Mouse (Mus musculus): ENCODE measurements around the gene Pon3. TPM values are rescaled to one million over a fixed set of nuclear protein-coding genes. Genes with fewer than 3 reads are reported as not detected.
"Not testable (repeated sequence)": the region's sequence is repeated elsewhere in the genome, so short reads cannot be mapped to it uniquely, and the experiment has no call there.

Pon3 gene
- polyA plus RNA-seq, 1 experiment from 2014 or later: 4.6 TPM

GRCm38 (mm10) chr6:5234563-5234962, 21.5 kb downstream of the Pon3 start:
- H3K9ac ChIP-seq (ENCODE audit: low read length): no peak overlapping the region
- H3K4me2 ChIP-seq (ENCODE audit: low read depth): no peak overlapping the region
- no peak overlapping the region for H3K4me3 ChIP-seq (ENCODE audit: low read depth, low read length)
- H3K36me3 ChIP-seq (ENCODE audit: control insufficient read depth, insufficient read depth, low read length): no peaks in the 10 kb centered on the region
- H3K27me3 ChIP-seq (ENCODE audit: control insufficient read depth, insufficient read depth, low read length): no peaks in the 10 kb centered on the region
- no peak for ATAC-seq (ENCODE audit: insufficient read depth, low FRiP score, low TSS enrichment)
- no peaks in the 10 kb centered on the region for H3K9me3 ChIP-seq (ENCODE audit: control insufficient read depth, low read length)
- H3K4me1 ChIP-seq (ENCODE audit: control insufficient read depth, insufficient read depth, low read length): no peaks in the 10 kb centered on the region
- WGBS: 84% methylated on average over 3 of the region's 3 CpGs
- no peak for DNase-seq (ENCODE audit: low spot score)
- no peak overlapping the region for H3K27ac ChIP-seq (ENCODE audit: low read depth, low read length)

- Histone ChIP-seq H3K36me3 (ENCODE audit: control insufficient read depth, insufficient read depth, low read length) (no peaks in the 10 kb centered on the region), H3K4me3 (ENCODE audit: low read depth, low read length) (no peak overlapping the region), H3K4me1 (ENCODE audit: control insufficient read depth, insufficient read depth, low read length) (no peaks in the 10 kb centered on the region), H3K9me3 (ENCODE audit: control insufficient read depth, low read length) (no peaks in the 10 kb centered on the region), H3K27ac (ENCODE audit: low read depth, low read length) (no peak overlapping the region), H3K27me3 (ENCODE audit: control insufficient read depth, insufficient read depth, low read length) (no peaks in the 10 kb centered on the region), H3K4me2 (ENCODE audit: low read depth) (no peak overlapping the region), H3K9ac (ENCODE audit: low read length) (no peak overlapping the region)
- WGBS: 88% methylated on average over 1 of the region's 1 CpGs
- DNase-seq (ENCODE audit: low spot score) (no peak), ATAC-seq (ENCODE audit: insufficient read depth, low FRiP score, low TSS enrichment) (no peak)
These were observed 22.3 kb downstream of the Pon3 start for GRCm38 (mm10) chr6:5233812-5234211.

- H3K9me3 ChIP-seq (ENCODE audit: control insufficient read depth, low read length): no peaks in the 10 kb centered on the region
- DNase-seq (ENCODE audit: low spot score) (no peak), ATAC-seq (ENCODE audit: insufficient read depth, low FRiP score, low TSS enrichment) (no peak)
- WGBS: 92% methylated on average over 4 of the region's 4 CpGs
- H3K36me3 ChIP-seq (ENCODE audit: control insufficient read depth, insufficient read depth, low read length): no peaks in the 10 kb centered on the region
- no peak overlapping the region for H3K4me3 ChIP-seq (ENCODE audit: low read depth, low read length)
- no peaks in the 10 kb centered on the region for H3K4me1 ChIP-seq (ENCODE audit: control insufficient read depth, insufficient read depth, low read length)
- no peaks in the 10 kb centered on the region for H3K27me3 ChIP-seq (ENCODE audit: control insufficient read depth, insufficient read depth, low read length)
- no peak overlapping the region for H3K9ac ChIP-seq (ENCODE audit: low read length)
- no peak overlapping the region for H3K27ac ChIP-seq (ENCODE audit: low read depth, low read length)
- no peak overlapping the region for H3K4me2 ChIP-seq (ENCODE audit: low read depth)
These were observed 24.1 kb downstream of the Pon3 start for GRCm38 (mm10) chr6:5232022-5232421.

GRCm38 (mm10) chr6:5230261-5230660, 25.8 kb downstream of the Pon3 start:
- Histone ChIP-seq H3K4me3 (ENCODE audit: low read depth, low read length) (no peak overlapping the region), H3K27me3 (ENCODE audit: control insufficient read depth, insufficient read depth, low read length) (no peaks in the 10 kb centered on the region), H3K9ac (ENCODE audit: low read length) (no peak overlapping the region), H3K9me3 (ENCODE audit: control insufficient read depth, low read length) (no peaks in the 10 kb centered on the region), H3K4me1 (ENCODE audit: control insufficient read depth, insufficient read depth, low read length) (no peaks in the 10 kb centered on the region), H3K27ac (ENCODE audit: low read depth, low read length) (no peak overlapping the region), H3K36me3 (ENCODE audit: control insufficient read depth, insufficient read depth, low read length) (no peaks in the 10 kb centered on the region), H3K4me2 (ENCODE audit: low read depth) (no peak overlapping the region)
- WGBS: 90% methylated on average over 5 of the region's 5 CpGs
- DNase-seq (ENCODE audit: low spot score): no peak
- ATAC-seq (ENCODE audit: insufficient read depth, low FRiP score, low TSS enrichment): no peak

- not testable (repeated sequence) for DNase-seq (ENCODE audit: low spot score); ATAC-seq (ENCODE audit: insufficient read depth, low FRiP score, low TSS enrichment)
- WGBS: 94% methylated on average over 2 of the region's 2 CpGs
These were observed 32.5 kb downstream of the Pon3 start for GRCm38 (mm10) chr6:5223551-5223950.

GRCm38 (mm10) chr6:5222080-5222479, 34.0 kb downstream of the Pon3 start:
- ATAC-seq (ENCODE audit: insufficient read depth, low FRiP score, low TSS enrichment) (no peak), DNase-seq (ENCODE audit: low spot score) (no peak)
- no peaks in the 10 kb centered on the region for H3K36me3 ChIP-seq (ENCODE audit: control insufficient read depth, insufficient read depth, low read length)
- WGBS: 76% methylated on average over 3 of the region's 3 CpGs
- no peaks in the 10 kb centered on the region for H3K4me1 ChIP-seq (ENCODE audit: control insufficient read depth, insufficient read depth, low read length)
- no peak overlapping the region for H3K9ac ChIP-seq (ENCODE audit: low read length)
- H3K4me2 ChIP-seq (ENCODE audit: low read depth): no peak overlapping the region
- H3K4me3 ChIP-seq (ENCODE audit: low read depth, low read length): no peak overlapping the region
- H3K27me3 ChIP-seq (ENCODE audit: control insufficient read depth, insufficient read depth, low read length): no peaks in the 10 kb centered on the region
- no peak overlapping the region for H3K27ac ChIP-seq (ENCODE audit: low read depth, low read length)
- H3K9me3 ChIP-seq (ENCODE audit: control insufficient read depth, low read length): no peaks in the 10 kb centered on the region

More at GRCm38 (mm10) chr6:5223551-5223950, 32.5 kb downstream of the Pon3 start:
- not testable (repeated sequence) for H3K4me2 ChIP-seq (ENCODE audit: low read depth); H3K36me3 ChIP-seq (ENCODE audit: control insufficient read depth, insufficient read depth, low read length); H3K4me3 ChIP-seq (ENCODE audit: low read depth, low read length); H3K27ac ChIP-seq (ENCODE audit: low read depth, low read length); H3K4me1 ChIP-seq (ENCODE audit: control insufficient read depth, insufficient read depth, low read length); H3K9me3 ChIP-seq (ENCODE audit: control insufficient read depth, low read length); H3K27me3 ChIP-seq (ENCODE audit: control insufficient read depth, insufficient read depth, low read length); H3K9ac ChIP-seq (ENCODE audit: low read length)

GRCm38 (mm10) chr6:5218190-5218589, 37.9 kb downstream of the Pon3 start:
- no peak overlapping the region for H3K4me2 ChIP-seq (ENCODE audit: low read depth)
- no peak overlapping the region for H3K9ac ChIP-seq (ENCODE audit: low read length)
- whole genome bisulfite sequencing: 90% methylated on average over 4 of the region's 4 CpGs
- no peaks in the 10 kb centered on the region for H3K4me1 ChIP-seq (ENCODE audit: control insufficient read depth, insufficient read depth, low read length)
- no peak overlapping the region for H3K4me3 ChIP-seq (ENCODE audit: low read depth, low read length)
- no peaks in the 10 kb centered on the region for H3K27me3 ChIP-seq (ENCODE audit: control insufficient read depth, insufficient read depth, low read length)
- H3K9me3 ChIP-seq (ENCODE audit: control insufficient read depth, low read length): no peaks in the 10 kb centered on the region
- no peaks in the 10 kb centered on the region for H3K36me3 ChIP-seq (ENCODE audit: control insufficient read depth, insufficient read depth, low read length)
- DNase-seq (ENCODE audit: low spot score) (no peak), ATAC-seq (ENCODE audit: insufficient read depth, low FRiP score, low TSS enrichment) (no peak)
- no peak overlapping the region for H3K27ac ChIP-seq (ENCODE audit: low read depth, low read length)

GRCm38 (mm10) chr6:5207817-5208216, 48.3 kb downstream of the Pon3 start:
- DNase-seq (ENCODE audit: low spot score): no peak
- Histone ChIP-seq H3K9ac (ENCODE audit: low read length) (no peak overlapping the region), H3K4me3 (ENCODE audit: low read depth, low read length) (no peak overlapping the region), H3K9me3 (ENCODE audit: control insufficient read depth, low read length) (no peaks in the 10 kb centered on the region), H3K27me3 (ENCODE audit: control insufficient read depth, insufficient read depth, low read length) (no peaks in the 10 kb centered on the region), H3K4me2 (ENCODE audit: low read depth) (no peak overlapping the region), H3K4me1 (ENCODE audit: control insufficient read depth, insufficient read depth, low read length) (no peaks in the 10 kb centered on the region), H3K27ac (ENCODE audit: low read depth, low read length) (no peak overlapping the region), H3K36me3 (ENCODE audit: control insufficient read depth, insufficient read depth, low read length) (no peaks in the 10 kb centered on the region)
- ATAC-seq (ENCODE audit: insufficient read depth, low FRiP score, low TSS enrichment): no peak
- 69% methylated on average over 2 of the region's 2 CpGs for WGBS

- DNase-seq (ENCODE audit: low spot score) (no peak), ATAC-seq (ENCODE audit: insufficient read depth, low FRiP score, low TSS enrichment) (no peak)
- Histone ChIP-seq H3K27me3 (ENCODE audit: control insufficient read depth, insufficient read depth, low read length) (no peaks in the 10 kb centered on the region), H3K9me3 (ENCODE audit: control insufficient read depth, low read length) (no peaks in the 10 kb centered on the region), H3K4me1 (ENCODE audit: control insufficient read depth, insufficient read depth, low read length) (no peaks in the 10 kb centered on the region), H3K9ac (ENCODE audit: low read length) (no peak overlapping the region), H3K36me3 (ENCODE audit: control insufficient read depth, insufficient read depth, low read length) (no peaks in the 10 kb centered on the region), H3K4me3 (ENCODE audit: low read depth, low read length) (no peak overlapping the region), H3K27ac (ENCODE audit: low read depth, low read length) (no peak overlapping the region), H3K4me2 (ENCODE audit: low read depth) (no peak overlapping the region)
- 90% methylated on average over 3 of the region's 3 CpGs for WGBS
These were observed 56.2 kb downstream of the Pon3 start for GRCm38 (mm10) chr6:5199916-5200315.

Measured in neural tube, embryonic 11.5 days (tissue).